Mouse (Mus musculus): ENCODE data around the gene Nampt. TPM values are rescaled to one million over a fixed set of nuclear protein-coding genes. Genes with fewer than 3 reads are reported as not detected.
"Not testable (repeated sequence)": the region's sequence is repeated elsewhere in the genome, so short reads cannot be mapped to it uniquely, and the experiment has no call there.

Gene Nampt
- polyA plus RNA-seq, 1 experiment from 2014 or later = 28.6 TPM

- no peaks in the 10 kb centered on the region for H3K27me3 ChIP-seq (ENCODE audit: insufficient read depth, low read length)
- no peak overlapping the region for H3K4me2 ChIP-seq (replicated peaks; ENCODE audit: low read depth, low read length)
- no peak overlapping the region for H3K9ac ChIP-seq (replicated peaks; ENCODE audit: low read length)
- no peak overlapping the region for H3K4me3 ChIP-seq (ENCODE audit: low read length)
- H3K4me1 ChIP-seq (ENCODE audit: insufficient read depth, low read length) = peaks cover 5% of the 10 kb centered on the region
- H3K9me3 ChIP-seq (ENCODE audit: low read length) = no peaks in the 10 kb centered on the region
- no peak for ATAC-seq (ENCODE audit: low FRiP score, low TSS enrichment)
- H3K36me3 ChIP-seq (ENCODE audit: insufficient read depth, low read length) = no peaks in the 10 kb centered on the region
- WGBS = 47% methylated on average over 4 of the region's 4 CpGs
- no peak overlapping the region for H3K27ac ChIP-seq (ENCODE audit: low read length)
Observed at GRCm38 (mm10) chr12:32890455-32890854, 71.1 kb downstream of the Nampt start.

- H3K4me2 ChIP-seq (replicated peaks; ENCODE audit: low read depth, low read length); H3K9ac ChIP-seq (replicated peaks; ENCODE audit: low read length); H3K4me1 ChIP-seq (ENCODE audit: insufficient read depth, low read length); H3K4me3 ChIP-seq (ENCODE audit: low read length); H3K36me3 ChIP-seq (ENCODE audit: insufficient read depth, low read length); H3K27ac ChIP-seq (ENCODE audit: low read length); H3K9me3 ChIP-seq (ENCODE audit: low read length); ATAC-seq (ENCODE audit: low FRiP score, low TSS enrichment); H3K27me3 ChIP-seq (ENCODE audit: insufficient read depth, low read length): not testable (repeated sequence)
- 92% methylated on average over 13 of the region's 13 CpGs for WGBS
Observed at GRCm38 (mm10) chr12:32891271-32891670, 71.9 kb downstream of the Nampt start.

GRCm38 (mm10) chr12:32893212-32893611 is 73.9 kb downstream of the Nampt start:
- WGBS = 55% methylated on average over 12 of the region's 12 CpGs
- H3K4me3 ChIP-seq (ENCODE audit: low read length) = no peak overlapping the region

GRCm38 (mm10) chr12:32895806-32896205 is 76.5 kb downstream of the Nampt start:
- Histone ChIP-seq H3K4me3 (ENCODE audit: low read length) (no peak overlapping the region), H3K27me3 (ENCODE audit: insufficient read depth, low read length) (no peaks in the 10 kb centered on the region), H3K27ac (ENCODE audit: low read length) (no peak overlapping the region), H3K4me1 (ENCODE audit: insufficient read depth, low read length) (no peaks in the 10 kb centered on the region), H3K9ac (replicated peaks; ENCODE audit: low read length) (no peak overlapping the region), H3K36me3 (ENCODE audit: insufficient read depth, low read length) (no peaks in the 10 kb centered on the region), H3K9me3 (ENCODE audit: low read length) (no peaks in the 10 kb centered on the region), H3K4me2 (replicated peaks; ENCODE audit: low read depth, low read length) (no peak overlapping the region)
- 87% methylated on average over 1 of the region's 1 CpGs for WGBS
- no peak for ATAC-seq (ENCODE audit: low FRiP score, low TSS enrichment)

More at GRCm38 (mm10) chr12:32893212-32893611, 73.9 kb downstream of the Nampt start:
- no peak overlapping the region for H3K4me2 ChIP-seq (replicated peaks; ENCODE audit: low read depth, low read length)
- H3K9ac ChIP-seq (replicated peaks; ENCODE audit: low read length) = no peak overlapping the region
- ATAC-seq (ENCODE audit: low FRiP score, low TSS enrichment) = no peak
- H3K9me3 ChIP-seq (ENCODE audit: low read length) = no peaks in the 10 kb centered on the region
- H3K27me3 ChIP-seq (ENCODE audit: insufficient read depth, low read length) = no peaks in the 10 kb centered on the region
- H3K36me3 ChIP-seq (ENCODE audit: insufficient read depth, low read length) = no peaks in the 10 kb centered on the region
- no peak overlapping the region for H3K27ac ChIP-seq (ENCODE audit: low read length)
- no peaks in the 10 kb centered on the region for H3K4me1 ChIP-seq (ENCODE audit: insufficient read depth, low read length)

- no peak for ATAC-seq (ENCODE audit: low FRiP score, low TSS enrichment)
- WGBS = 84% methylated on average over 7 of the region's 7 CpGs
Observed at GRCm38 (mm10) chr12:32896496-32896895, 77.2 kb downstream of the Nampt start.

GRCm38 (mm10) chr12:32897199-32898120 is 78.1 kb downstream of the Nampt start:
- no peak overlapping the region for H3K9ac ChIP-seq (replicated peaks; ENCODE audit: low read length)

More at GRCm38 (mm10) chr12:32896496-32896895, 77.2 kb downstream of the Nampt start:
- Histone ChIP-seq H3K4me3 (ENCODE audit: low read length) (no peak overlapping the region), H3K27ac (ENCODE audit: low read length) (no peak overlapping the region), H3K36me3 (ENCODE audit: insufficient read depth, low read length) (no peaks in the 10 kb centered on the region), H3K9ac (replicated peaks; ENCODE audit: low read length) (no peak overlapping the region), H3K27me3 (ENCODE audit: insufficient read depth, low read length) (no peaks in the 10 kb centered on the region), H3K4me1 (ENCODE audit: insufficient read depth, low read length) (no peaks in the 10 kb centered on the region), H3K9me3 (ENCODE audit: low read length) (no peaks in the 10 kb centered on the region), H3K4me2 (replicated peaks; ENCODE audit: low read depth, low read length) (no peak overlapping the region)

GRCm38 (mm10) chr12:32901005-32901404 is 81.7 kb downstream of the Nampt start:
- no peak overlapping the region for H3K9ac ChIP-seq (replicated peaks; ENCODE audit: low read length)
- no peaks in the 10 kb centered on the region for H3K4me1 ChIP-seq (ENCODE audit: insufficient read depth, low read length)
- H3K27ac ChIP-seq (ENCODE audit: low read length) = no peak overlapping the region
- H3K27me3 ChIP-seq (ENCODE audit: insufficient read depth, low read length) = no peaks in the 10 kb centered on the region
- ATAC-seq (ENCODE audit: low FRiP score, low TSS enrichment) = no peak
- WGBS = 77% methylated on average over 3 of the region's 3 CpGs
- H3K4me2 ChIP-seq (replicated peaks; ENCODE audit: low read depth, low read length) = no peak overlapping the region
- H3K4me3 ChIP-seq (ENCODE audit: low read length) = no peak overlapping the region
- no peaks in the 10 kb centered on the region for H3K9me3 ChIP-seq (ENCODE audit: low read length)
- H3K36me3 ChIP-seq (ENCODE audit: insufficient read depth, low read length) = no peaks in the 10 kb centered on the region

More at GRCm38 (mm10) chr12:32897199-32898120, 78.1 kb downstream of the Nampt start:
- Histone ChIP-seq H3K4me1 (ENCODE audit: insufficient read depth, low read length) (no peaks in the 10 kb centered on the region), H3K4me2 (replicated peaks; ENCODE audit: low read depth, low read length) (no peak overlapping the region), H3K27ac (ENCODE audit: low read length) (no peak overlapping the region), H3K9me3 (ENCODE audit: low read length) (no peaks in the 10 kb centered on the region), H3K27me3 (ENCODE audit: insufficient read depth, low read length) (no peaks in the 10 kb centered on the region), H3K4me3 (ENCODE audit: low read length) (no peak overlapping the region), H3K36me3 (ENCODE audit: insufficient read depth, low read length) (no peaks in the 10 kb centered on the region)
- peak; percentile 76 for ATAC-seq (ENCODE audit: low FRiP score, low TSS enrichment)
- WGBS = 47% methylated on average over 13 of the region's 13 CpGs

Other genes with a start within 250 kb of the Nampt start
- gene Sypl, start 134.3 kb downstream of the Nampt start, polyA plus RNA-seq (2015; fragmentation: Nextera tagmentation; extraction: Ambion mirVana) = 142 and 145 TPM in 2 replicates